Mouse (Mus musculus): Measurements from ENCODE around the gene Pgf. TPM values are rescaled to one million over a fixed set of nuclear protein-coding genes. Genes with fewer than 3 reads are reported as not detected.

Pgf gene
- polyA plus RNA-seq, 1 experiment from 2014 or later = 2.0 TPM

DNA sequence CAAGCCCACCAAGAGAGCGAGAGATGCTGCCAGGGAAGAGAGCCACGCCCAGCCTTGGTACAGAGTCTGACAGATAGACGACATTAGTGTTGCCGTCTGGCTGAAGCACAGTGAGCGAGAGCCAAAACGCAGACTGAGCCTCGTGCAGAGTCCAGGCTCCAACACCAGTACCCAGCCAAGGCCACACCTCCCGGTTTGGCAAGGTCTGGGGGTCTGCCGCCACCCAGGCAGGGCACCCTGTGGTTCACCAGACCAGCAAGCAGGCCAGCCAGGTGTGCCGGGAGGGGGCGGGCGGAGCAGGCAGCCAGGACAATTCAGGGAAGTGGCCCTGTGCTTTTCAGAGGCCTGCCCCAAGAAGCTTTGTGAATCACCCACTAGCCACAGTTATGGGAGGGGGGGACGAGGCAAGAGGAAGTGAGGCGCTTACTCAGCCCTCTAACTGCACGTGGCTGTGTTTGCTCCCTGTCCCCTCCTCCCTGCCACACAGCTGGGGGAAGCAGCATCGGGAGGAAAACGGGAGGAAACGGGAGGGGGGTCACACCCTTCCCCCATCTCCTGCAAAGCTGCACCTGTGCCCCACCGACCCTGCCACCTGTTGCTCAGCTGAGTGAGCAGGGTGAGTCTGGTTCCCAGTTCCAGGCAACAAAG, 15.0 kb upstream of the Pgf start:
- peak; percentile 76 for DNase-seq (ENCODE audit: low spot score)

- DNase-seq (ENCODE audit: low spot score) = no peak
Observed at GRCm38 (mm10) chr12:85190290-85190689, 12.7 kb upstream of the Pgf start.

DNA sequence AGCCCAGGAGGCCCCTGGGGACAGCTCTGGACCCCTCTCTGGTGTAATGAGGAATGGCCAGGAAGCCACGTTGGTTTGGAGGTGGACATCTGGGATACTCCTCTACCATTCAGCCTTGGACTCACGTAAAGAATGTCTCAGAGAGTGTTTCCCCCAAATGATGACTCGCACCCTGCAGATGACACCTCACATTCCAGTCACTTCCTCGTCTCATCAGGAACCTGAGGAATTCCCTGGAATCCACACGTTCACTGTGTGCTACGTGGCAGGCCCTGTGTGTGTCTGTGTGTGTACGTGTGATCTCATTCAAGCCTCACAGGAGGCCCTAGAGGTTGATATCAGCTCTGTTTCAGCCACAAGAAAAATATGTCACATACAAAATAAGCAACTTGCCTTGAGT, 8.8 kb upstream of the Pgf start:
- no peak for DNase-seq (ENCODE audit: low spot score)

GRCm38 (mm10) chr12:85185810-85186209, 8.2 kb upstream of the Pgf start:
- no peak for DNase-seq (ENCODE audit: low spot score)

- no peak for DNase-seq (ENCODE audit: low spot score)
Observed at GRCm38 (mm10) chr12:85184118-85184517, 6.5 kb upstream of the Pgf start.

GRCm38 (mm10) chr12:85182898-85183297, 5.3 kb upstream of the Pgf start:
- no peak for DNase-seq (ENCODE audit: low spot score)

- DNase-seq (ENCODE audit: low spot score) = no peak
Observed at GRCm38 (mm10) chr12:85182345-85182643, 4.7 kb upstream of the Pgf start.

- DNase-seq (ENCODE audit: low spot score) = peak; percentile 40
Observed at GRCm38 (mm10) chr12:85181475-85182344, 4.1 kb upstream of the Pgf start.

DNA sequence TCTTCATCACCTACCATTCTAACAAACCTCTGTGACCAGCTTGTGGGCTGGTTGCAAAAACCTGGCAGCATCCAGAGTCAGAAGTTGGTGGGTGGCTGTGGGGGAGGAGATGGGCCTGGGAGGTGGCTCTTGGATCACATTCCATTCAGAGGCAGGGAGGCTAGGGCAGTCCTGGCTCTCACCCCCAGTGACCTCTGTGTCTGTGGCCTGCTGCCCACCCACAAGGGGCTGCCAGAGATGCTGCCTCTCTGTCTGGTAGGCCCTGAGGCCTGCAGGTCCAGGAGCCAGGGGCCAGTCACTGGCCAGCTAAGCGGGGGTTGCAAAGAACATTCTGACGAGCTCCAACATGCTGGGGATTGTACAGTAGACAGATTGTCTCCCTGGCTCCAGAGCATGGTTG, 704 bp upstream of the Pgf start:
- DNase-seq (ENCODE audit: low spot score) = no peak

- peak; percentile 75 for DNase-seq (ENCODE audit: low spot score)
Observed at GRCm38 (mm10) chr12:85176846-85177523, 605 bp downstream of the Pgf start.

DNA sequence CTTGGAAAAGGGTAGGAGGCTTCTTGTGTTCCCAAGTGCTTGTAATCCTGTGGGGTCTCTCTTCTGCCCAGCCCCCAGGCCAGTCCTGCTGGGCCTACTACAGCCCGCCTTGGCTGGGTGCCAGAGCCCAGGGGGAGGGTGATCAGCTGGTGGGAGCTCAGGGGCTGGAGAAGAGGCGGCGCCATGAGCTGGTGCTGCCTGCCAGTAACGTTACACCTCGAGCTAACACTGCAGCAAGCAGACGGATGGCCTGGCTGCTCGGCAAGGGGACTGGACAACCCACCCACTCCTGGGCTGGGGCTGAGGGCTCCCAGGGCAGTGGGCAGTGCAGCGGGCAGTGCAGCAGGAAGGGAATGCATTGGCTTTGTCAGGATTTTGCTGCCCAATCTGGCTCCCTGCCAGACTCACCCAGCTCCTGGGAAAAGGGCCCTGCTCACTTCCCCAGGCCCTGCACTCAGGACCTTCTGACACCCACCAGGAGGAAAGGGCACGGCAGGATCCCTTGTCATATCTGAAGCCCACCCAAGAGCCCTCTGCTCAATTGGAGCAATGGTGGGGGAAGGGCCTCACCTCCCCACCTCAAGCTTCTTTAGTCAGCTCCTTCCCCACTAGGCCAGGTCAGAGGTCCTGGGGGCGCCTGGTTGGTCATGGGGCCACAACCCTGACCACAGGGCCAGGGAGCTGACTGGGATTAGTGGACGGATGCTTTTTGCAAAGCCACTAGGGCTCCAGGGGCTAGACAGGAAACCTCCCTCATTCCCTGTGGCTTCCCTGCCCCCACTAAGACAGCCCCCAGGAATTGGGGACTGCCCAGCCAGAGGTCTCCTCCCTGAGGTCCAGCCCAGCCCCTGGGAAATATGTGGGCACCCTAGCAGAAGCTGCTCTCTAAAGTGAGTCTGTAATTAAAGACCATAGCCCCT, 1.4 kb downstream of the Pgf start:
- no peak for DNase-seq (ENCODE audit: low spot score)

DNA sequence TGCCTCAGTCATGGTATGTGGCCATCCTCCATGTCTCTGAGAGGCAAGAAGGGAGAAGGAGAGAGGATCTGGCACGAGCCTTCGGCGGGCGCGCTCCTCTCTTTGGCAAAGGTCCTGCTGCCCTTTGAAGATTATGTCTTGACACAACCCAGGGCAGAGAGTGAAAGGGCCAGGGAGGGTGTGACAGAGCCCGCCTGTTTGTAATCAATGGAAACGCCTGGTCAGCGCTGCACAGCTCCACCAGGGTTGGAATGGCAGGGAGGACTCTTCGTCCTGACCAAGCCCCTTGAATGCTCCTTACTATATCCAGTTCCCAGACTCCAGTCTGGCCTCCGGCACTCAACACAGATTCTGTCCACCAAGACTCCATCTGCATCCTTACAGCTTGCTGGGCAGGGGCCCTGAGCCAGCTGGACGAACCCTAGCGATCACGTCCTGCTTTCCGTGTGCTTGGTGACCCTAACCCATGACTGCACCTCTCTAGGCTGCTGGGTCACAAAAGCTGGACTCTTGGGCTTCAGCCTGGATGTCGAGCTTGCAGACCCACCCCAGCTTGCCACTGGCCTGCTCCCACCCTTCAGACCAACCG, 2.4 kb downstream of the Pgf start:
- DNase-seq (ENCODE audit: low spot score) = no peak

GRCm38 (mm10) chr12:85174016-85174415, 3.6 kb downstream of the Pgf start:
- DNase-seq (ENCODE audit: low spot score) = no peak

- no peak for DNase-seq (ENCODE audit: low spot score)
Observed at GRCm38 (mm10) chr12:85170948-85171307, 6.7 kb downstream of the Pgf start.

- no peak for DNase-seq (ENCODE audit: low spot score)
Observed at GRCm38 (mm10) chr12:85170284-85170947, 7.2 kb downstream of the Pgf start.

DNA sequence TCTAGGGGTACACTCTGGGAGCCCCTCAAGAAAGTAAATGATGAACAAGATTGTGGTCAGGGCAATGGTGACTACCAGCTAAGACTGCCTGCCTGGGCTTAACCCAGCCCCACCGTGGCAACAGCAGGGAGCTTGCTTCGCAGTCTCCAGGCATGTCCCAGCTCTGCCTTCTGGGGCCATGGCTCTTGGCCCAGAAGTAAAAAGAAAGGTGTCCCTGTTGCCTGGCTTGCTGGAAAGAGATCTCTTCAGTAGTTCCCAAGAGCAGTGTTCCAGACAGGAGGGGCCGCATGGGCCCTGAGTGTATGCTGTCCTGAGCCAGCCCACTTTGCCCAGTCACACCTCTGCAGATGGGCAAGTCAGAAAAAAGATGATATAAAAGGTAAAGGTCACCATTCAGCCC, 7.7 kb downstream of the Pgf start:
- no peak for DNase-seq (ENCODE audit: low spot score)

DNA sequence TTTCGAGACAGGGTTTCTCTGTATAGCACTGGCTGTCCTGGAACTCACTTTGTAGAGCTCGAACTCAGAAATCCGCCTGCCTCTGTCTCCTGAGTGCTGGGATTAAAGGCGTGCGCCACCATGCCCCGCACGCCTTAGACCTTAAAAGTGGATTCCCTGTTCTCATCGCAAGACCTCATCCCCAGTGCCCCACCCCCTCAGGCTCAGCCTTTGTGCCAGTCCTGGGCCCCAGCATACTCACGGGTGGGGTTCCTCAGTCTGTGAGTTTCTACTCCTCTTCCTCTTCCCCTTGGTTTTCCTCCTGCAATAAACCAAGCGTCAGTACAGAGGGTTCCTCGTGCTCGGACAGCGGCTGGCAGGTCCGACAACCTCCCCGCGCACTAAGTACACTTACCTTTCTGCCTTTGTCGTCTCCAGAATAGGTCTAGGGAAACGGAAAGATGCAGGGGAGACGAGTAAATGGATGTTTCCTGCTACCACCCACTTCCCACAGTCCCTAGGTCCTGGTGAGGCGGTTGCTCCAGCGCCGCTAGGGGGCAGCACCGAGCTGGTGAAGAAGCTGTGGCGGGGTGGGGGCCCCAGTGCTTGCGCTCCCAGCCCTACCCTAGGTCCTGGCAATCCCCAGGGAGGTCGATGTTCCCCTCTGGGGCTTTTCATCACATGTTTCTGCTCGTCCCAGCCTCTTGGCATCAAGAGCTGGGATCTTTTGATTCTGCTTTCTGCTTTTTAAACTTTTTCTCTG, 8.3 kb downstream of the Pgf start:
- DNase-seq (ENCODE audit: low spot score) = peak; percentile 90

DNA sequence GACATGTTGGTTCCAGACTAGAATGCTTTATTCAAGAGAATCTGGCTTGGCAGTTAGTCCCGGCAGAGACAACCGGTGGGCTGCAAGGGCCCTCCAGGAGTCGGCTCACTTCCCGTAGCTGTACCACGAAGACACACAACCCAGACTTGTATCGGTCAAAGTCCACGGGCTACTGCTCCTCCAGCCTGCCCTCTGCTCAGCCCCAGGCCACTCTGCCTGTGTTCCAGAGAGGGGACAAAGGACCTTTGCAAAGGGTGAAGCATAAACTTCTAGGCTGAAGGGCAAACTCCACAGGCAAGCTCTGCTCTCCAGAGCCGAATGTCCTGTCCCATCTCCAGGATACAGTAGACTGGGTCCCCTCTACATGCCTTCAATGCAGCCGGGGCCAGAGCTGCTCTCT, 11.0 kb downstream of the Pgf start:
- no peak for DNase-seq (ENCODE audit: low spot score)

GRCm38 (mm10) chr12:85164996-85165395, 12.6 kb downstream of the Pgf start:
- DNase-seq (ENCODE audit: low spot score) = no peak

DNA sequence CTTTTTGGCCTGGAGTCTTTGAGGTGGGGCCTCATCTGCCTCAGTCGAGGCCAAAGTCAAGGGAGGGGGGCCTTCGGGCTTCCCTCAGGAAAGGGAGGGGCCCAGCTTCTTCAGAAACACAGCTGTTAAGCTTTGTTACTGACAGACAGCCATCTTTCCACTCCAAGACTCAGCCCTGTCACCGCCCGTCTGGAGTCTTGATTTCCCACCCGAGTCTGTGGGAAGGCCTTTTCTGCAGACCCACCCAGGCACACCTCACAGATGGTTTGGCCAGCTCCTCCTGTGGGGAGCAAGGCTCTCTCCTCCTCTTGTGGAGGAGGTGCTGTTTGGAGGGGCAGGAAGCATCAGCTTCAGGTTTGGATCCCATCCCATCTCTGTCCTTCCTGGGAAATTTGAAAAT, 18.0 kb downstream of the Pgf start:
- no peak for DNase-seq (ENCODE audit: low spot score)

Measured in thymus, postnatal 0 days (tissue).